ENCODE assay signal across 9 mouse cellular contexts in genomic region chr11:60292718-60293117, GRCm38 (mm10). TPM values are rescaled to one million over a fixed set of nuclear protein-coding genes. Genes with fewer than 3 reads are reported as not detected.
A peak's percentile ranks its signal among the peaks of the same experiment; 100 is the strongest.
DNase-seq lines count a peak whose midpoint lies in the region; ATAC-seq lines count a peak whose summit lies in the region.
"Had no signal": no experiment of that assay in that cellular context is flagged by ENCODE, and none has a peak within 500 bp of the region (broad histone marks: within the 10 kb centered on the region; RNA-seq: fewer than 3 reads in every experiment).

No protein-coding gene starts in this region.

- peaks cover 41% of the 10 kb centered on the region for H3K4me1 ChIP-seq in forebrain, embryonic 11.5 days (replicated peaks; ENCODE audit: control insufficient read depth, insufficient read depth, low read length)

- intact Hi-C loops in heart, postnatal 36 days (cut with DNase I) = loop anchor here (1.0 to 5.0 kb wide), 4 partner anchors 42 to 410 kb away; partner anchors contain the start of gene Rai1

- WGBS in forebrain, embryonic 11.5 days = 39% methylated on average over 2 of the region's 2 CpGs

- no peaks in the 10 kb centered on the region for H3K9me3 ChIP-seq in forebrain, embryonic 11.5 days (ENCODE audit: control insufficient read depth, low read length)
- H3K9me3 ChIP-seq: megakaryocyte, embryonic 14.5 days had no signal

- H3K36me3 ChIP-seq in forebrain, embryonic 11.5 days (ENCODE audit: control insufficient read depth, insufficient read depth, low read length) = no peaks in the 10 kb centered on the region

- no peaks in the 10 kb centered on the region for H3K27me3 ChIP-seq in forebrain, embryonic 11.5 days (ENCODE audit: control insufficient read depth, insufficient read depth, low read length)
- H3K27me3 ChIP-seq: megakaryocyte, embryonic 14.5 days had no signal

- peak; percentile 56; the same call in 1 of the 2 replicates for ATAC-seq in forebrain, embryonic 11.5 days (replicated peaks; ENCODE audit: low FRiP score)

- no peak overlapping the region for H3K4me3 ChIP-seq in forebrain, embryonic 11.5 days (ENCODE audit: low read depth, low read length)
- H3K4me3 ChIP-seq: megakaryocyte, embryonic 14.5 days had no signal

- no peak overlapping the region for H3K4me2 ChIP-seq in forebrain, embryonic 11.5 days (ENCODE audit: low read depth, low read length, severe bottlenecking)

- no peak overlapping the region; the same call in 1 of the 2 replicates for H3K9ac ChIP-seq in forebrain, embryonic 11.5 days (ENCODE audit: low read length)

- peak overlapping the region; percentile 89; the same call in 1 of the 2 replicates for H3K27ac ChIP-seq in forebrain, embryonic 11.5 days (ENCODE audit: low read depth, low read length)

- peak; percentile 71 to 90 for DNase-seq in adrenal gland, adult (ENCODE audit: inconsistent age in 2 of 2, low spot score in 1 of 2)
- DNase-seq in adrenal gland, postnatal 4 days (ENCODE audit: low spot score in 2 of 2) = no peak
- peak; percentile 95 for DNase-seq in brain, adult 2 months (ENCODE audit: low read depth, low spot score)
- DNase-seq in forebrain, embryonic 11.5 days (ENCODE audit: low spot score) = peak; percentile 67
- DNase-seq in heart, postnatal 36 days = peak; percentile 46 to 55
- peak; percentile 84 for DNase-seq in layer of hippocampus, adult 9-11 months
- DNase-seq in lung, postnatal 4 days = peak; percentile 63 to 76
- peak; percentile 57 to 70 for DNase-seq in thymus, postnatal 10 days (ENCODE audit: low spot score in 2 of 2)

RNA-seq across cellular contexts. Expression of gene Tom1l2, which starts 60.0 kb away (rescaled TPM):
- 10 to 100 TPM; 54.0 to 55.9 TPM for total RNA-seq in adrenal gland, postnatal 4 days (2021)
- 18.0 and 19.5 TPM in 2 replicates for polyA plus RNA-seq in forebrain, embryonic 11.5 days (2014; fragmentation: Nextera tagmentation; extraction: Ambion mirVana)
- 100 to 1,000 TPM; 101 to 113 TPM for total RNA-seq in heart, postnatal 36 days (2021)

Comparison
In these comparisons a context has a peak if more than half of its experiments do, and no peak if none do; other contexts are left out.
1. DNase-seq: peak in adrenal gland, adult (2 of 2), brain, adult 2 months (single experiment), forebrain, embryonic 11.5 days (single experiment), heart, postnatal 36 days (2 of 2), layer of hippocampus, adult 9-11 months (single experiment), lung, postnatal 4 days (2 of 2) and thymus, postnatal 10 days (2 of 2); none in adrenal gland, postnatal 4 days (0 of 2).